Mouse (Mus musculus): ENCODE data around the gene Ccne1. TPM values are rescaled to one million over a fixed set of nuclear protein-coding genes. Genes with fewer than 3 reads are reported as not detected.

Ccne1 gene
- polyA plus RNA-seq, 1 experiment from 2014 or later, result 23.5 TPM

DNA sequence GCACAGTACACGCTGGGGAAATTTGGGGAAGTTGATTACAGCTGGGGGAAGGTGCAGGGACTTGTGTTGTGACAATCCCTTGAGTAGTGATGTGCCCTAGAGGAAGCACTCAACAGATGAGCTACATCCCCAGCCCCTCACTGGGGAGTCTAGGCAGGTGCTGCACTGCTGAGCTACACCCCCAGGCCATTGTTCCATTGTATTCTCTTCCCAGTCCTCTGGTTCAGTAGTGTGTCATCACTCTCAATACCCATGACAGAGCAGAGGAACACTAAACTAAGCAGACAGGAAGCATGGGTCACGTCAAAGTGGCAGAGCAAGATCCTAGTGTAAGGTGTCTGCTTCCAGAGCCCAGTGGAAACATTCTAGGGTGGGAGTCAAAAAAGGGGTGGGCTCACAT is 14.2 kb downstream of the Ccne1 start:
- Histone ChIP-seq H3K9me3 (replicated peaks) (no peaks in the 10 kb centered on the region), H3K9ac (no peak overlapping the region), H3K4me3 (no peak overlapping the region), H3K27me3 (no peaks in the 10 kb centered on the region), H3K4me2 (no peak overlapping the region), H3K4me1 (replicated peaks) (peaks cover under 1% of the 10 kb centered on the region; the same call in 1 of the 2 replicates), H3K27ac (no peak overlapping the region), H3K36me3 (peaks cover 10% of the 10 kb centered on the region)
- 31% methylated on average over 2 of the region's 2 CpGs for WGBS
- no peak for ATAC-seq (replicated peaks; ENCODE audit: insufficient number of reproducible peaks, insufficient read depth, low FRiP score, low read depth)

DNA sequence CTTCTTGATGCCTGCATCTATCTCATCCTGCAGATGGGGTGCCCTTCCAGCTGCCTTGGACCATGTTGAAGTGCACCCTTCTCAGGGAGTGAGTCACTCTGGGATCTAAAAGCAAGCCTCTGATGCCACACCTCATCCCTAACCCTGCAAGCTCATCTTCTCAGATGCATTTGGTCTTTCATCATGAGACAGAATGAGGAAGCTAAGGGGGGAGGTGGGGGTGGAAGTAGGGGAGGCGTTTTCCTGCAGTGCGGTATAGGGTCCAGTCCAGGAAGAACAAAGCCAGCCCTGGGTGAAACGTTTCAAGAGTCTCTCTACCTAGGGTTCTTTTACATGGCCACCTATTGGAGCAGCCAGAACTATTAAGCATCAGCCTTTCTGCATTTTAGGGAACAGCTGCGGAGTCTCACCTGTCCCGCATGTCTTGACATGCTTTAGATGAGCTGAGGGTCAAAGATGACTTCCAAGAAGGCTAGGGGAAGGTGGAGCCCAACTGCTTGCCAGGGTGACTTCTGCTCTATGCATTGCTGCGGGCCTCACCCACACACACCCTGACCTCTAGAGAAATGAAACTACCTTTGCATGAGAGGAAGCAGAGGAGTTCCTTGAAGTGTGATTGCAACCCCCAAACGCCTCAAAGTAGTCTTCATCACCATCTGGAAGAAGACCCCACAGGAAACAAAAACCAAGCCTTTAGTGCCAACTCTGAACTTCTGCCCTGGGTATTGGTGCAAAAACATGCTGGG is 17.2 kb downstream of the Ccne1 start:
- ATAC-seq (replicated peaks; ENCODE audit: insufficient number of reproducible peaks, insufficient read depth, low FRiP score, low read depth), result no peak
- WGBS, result 75% methylated on average over 7 of the region's 7 CpGs
- Histone ChIP-seq H3K4me3 (no peak overlapping the region), H3K36me3 (no peaks in the 10 kb centered on the region), H3K9ac (no peak overlapping the region), H3K4me2 (no peak overlapping the region), H3K4me1 (replicated peaks) (peaks cover 26% of the 10 kb centered on the region), H3K9me3 (replicated peaks) (no peaks in the 10 kb centered on the region), H3K27me3 (no peaks in the 10 kb centered on the region), H3K27ac (no peak overlapping the region)

DNA sequence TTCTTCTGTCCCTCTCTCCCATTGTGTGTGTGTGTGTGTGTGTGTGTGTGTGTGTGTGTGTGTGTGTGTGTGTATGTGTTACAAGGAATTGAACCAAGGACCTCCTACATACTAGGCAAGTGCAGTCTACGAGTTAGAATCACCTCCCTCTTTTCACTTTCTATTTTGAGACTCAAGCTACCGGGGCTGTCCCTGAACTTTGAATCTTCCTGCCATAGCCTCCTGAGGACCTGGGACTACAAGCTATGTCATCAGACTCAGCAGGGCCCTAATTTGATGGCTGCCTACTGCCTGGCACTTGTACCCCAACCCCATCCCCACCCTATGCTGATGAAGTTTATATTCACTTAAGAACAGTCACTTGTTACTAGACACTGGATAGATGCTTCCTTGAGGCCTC is 18.9 kb downstream of the Ccne1 start:
- WGBS, result 33% methylated on average over 2 of the region's 2 CpGs
- Histone ChIP-seq H3K27ac (no peak overlapping the region), H3K4me2 (no peak overlapping the region), H3K4me1 (replicated peaks) (peaks cover 30% of the 10 kb centered on the region), H3K4me3 (no peak overlapping the region), H3K9me3 (replicated peaks) (no peaks in the 10 kb centered on the region), H3K36me3 (no peaks in the 10 kb centered on the region), H3K9ac (no peak overlapping the region), H3K27me3 (no peaks in the 10 kb centered on the region)
- ATAC-seq (replicated peaks; ENCODE audit: insufficient number of reproducible peaks, insufficient read depth, low FRiP score, low read depth), result no peak

DNA sequence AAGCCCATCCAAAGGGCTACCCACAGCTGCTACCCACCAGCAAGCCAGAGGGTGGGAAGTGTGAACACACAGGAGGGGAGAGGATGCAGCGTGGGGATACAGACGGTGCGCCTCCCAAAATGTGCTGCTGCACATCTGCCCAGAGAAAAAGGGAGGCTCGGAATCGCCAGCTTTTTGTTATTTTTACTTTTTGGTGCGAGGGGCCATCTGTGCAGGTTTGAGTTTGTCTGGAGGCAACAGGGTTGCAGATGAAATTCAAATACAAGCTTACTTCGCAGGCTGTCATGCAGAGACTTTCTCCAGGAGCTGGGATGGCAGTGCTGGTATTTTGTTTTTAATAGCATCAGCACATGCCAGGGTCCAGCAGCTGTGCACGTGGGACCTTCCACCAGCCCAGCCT is 19.5 kb downstream of the Ccne1 start:
- Histone ChIP-seq H3K36me3 (no peaks in the 10 kb centered on the region), H3K4me2 (no peak overlapping the region), H3K27me3 (no peaks in the 10 kb centered on the region), H3K9me3 (replicated peaks) (no peaks in the 10 kb centered on the region), H3K4me3 (no peak overlapping the region), H3K9ac (no peak overlapping the region), H3K4me1 (replicated peaks) (peaks cover 30% of the 10 kb centered on the region), H3K27ac (no peak overlapping the region)
- no peak for ATAC-seq (replicated peaks; ENCODE audit: insufficient number of reproducible peaks, insufficient read depth, low FRiP score, low read depth)
- WGBS, result 81% methylated on average over 8 of the region's 8 CpGs

DNA sequence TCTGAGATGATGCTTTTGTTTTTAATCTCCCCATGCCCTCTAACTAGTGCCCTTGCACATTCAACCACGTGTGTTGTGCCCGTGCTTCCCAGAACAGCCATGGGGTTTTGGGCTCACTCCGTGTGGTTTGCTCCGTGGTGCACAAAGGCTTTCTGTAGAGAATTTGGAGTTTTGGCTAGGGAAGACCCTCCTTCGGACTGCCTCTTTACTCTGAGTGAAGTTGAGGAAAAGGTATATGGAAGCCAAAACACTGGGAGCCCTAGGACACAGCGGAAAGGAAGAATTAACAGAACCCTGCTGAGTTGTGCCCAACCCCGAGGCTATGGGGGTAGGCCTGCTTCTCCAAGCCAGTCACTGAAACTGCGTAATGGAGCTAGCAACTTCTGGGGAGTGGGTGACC is 20.9 kb downstream of the Ccne1 start:
- no peaks in the 10 kb centered on the region for H3K27me3 ChIP-seq
- H3K4me1 ChIP-seq (replicated peaks), result peaks cover 30% of the 10 kb centered on the region
- H3K9me3 ChIP-seq (replicated peaks), result no peaks in the 10 kb centered on the region
- peak overlapping the region; percentile 51; the same call in 1 of the 2 replicates for H3K9ac ChIP-seq
- ATAC-seq (replicated peaks; ENCODE audit: insufficient number of reproducible peaks, insufficient read depth, low FRiP score, low read depth), result no peak
- H3K4me3 ChIP-seq, result peak overlapping the region; percentile 56; the same call in 1 of the 2 replicates
- H3K36me3 ChIP-seq, result no peaks in the 10 kb centered on the region
- WGBS, result 50% methylated on average over 8 of the region's 8 CpGs
- 0 out of 2 replicates have a peak overlapping the region, but pooled peaks have one; percentile 3 for H3K27ac ChIP-seq
- H3K4me2 ChIP-seq, result peak overlapping the region; percentile 88; the same call in 1 of the 2 replicates

DNA sequence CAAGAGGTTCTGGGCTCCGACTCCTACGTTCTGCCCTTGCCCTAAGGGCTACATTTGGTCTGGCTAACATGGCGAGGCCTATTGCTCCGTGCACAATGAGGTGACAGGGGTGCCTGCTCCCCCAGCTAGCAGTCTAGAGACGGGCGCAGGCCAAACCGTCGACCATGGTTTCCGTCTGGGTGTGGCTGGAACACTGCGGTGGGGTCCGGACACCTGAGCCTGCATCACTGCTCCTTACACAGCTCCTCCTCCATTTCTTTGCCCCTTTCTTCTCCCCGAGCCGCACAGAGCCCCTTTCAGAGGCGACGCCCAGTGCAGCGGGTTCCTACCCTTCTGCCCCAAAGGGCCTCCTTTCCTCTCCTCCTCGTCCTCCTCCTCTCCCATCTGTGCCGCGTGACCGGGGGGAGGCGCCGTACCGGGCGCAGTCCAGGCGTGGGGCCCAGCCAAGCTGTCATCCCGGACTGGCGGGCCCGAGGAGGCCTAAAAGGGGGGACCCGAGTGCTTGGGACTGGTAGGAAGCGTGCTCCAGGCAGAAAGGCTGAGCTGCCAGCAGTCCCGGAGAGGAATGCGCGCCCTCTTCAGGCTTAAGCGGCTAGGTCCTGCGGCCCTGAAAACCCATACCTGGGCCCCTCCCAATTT is 21.6 kb downstream of the Ccne1 start:
- peak; percentile 19 for ATAC-seq (replicated peaks; ENCODE audit: insufficient number of reproducible peaks, insufficient read depth, low FRiP score, low read depth)
- Histone ChIP-seq H3K36me3 (no peaks in the 10 kb centered on the region), H3K27me3 (no peaks in the 10 kb centered on the region), H3K27ac (peak overlapping the region; percentile 35), H3K9ac (peak overlapping the region; percentile 51), H3K4me3 (peak overlapping the region; percentile 56), H3K4me2 (peak overlapping the region; percentile 88), H3K4me1 (replicated peaks) (peaks cover 30% of the 10 kb centered on the region), H3K9me3 (replicated peaks) (no peaks in the 10 kb centered on the region)
- WGBS, result under 1% methylated on average over 35 of the region's 35 CpGs

DNA sequence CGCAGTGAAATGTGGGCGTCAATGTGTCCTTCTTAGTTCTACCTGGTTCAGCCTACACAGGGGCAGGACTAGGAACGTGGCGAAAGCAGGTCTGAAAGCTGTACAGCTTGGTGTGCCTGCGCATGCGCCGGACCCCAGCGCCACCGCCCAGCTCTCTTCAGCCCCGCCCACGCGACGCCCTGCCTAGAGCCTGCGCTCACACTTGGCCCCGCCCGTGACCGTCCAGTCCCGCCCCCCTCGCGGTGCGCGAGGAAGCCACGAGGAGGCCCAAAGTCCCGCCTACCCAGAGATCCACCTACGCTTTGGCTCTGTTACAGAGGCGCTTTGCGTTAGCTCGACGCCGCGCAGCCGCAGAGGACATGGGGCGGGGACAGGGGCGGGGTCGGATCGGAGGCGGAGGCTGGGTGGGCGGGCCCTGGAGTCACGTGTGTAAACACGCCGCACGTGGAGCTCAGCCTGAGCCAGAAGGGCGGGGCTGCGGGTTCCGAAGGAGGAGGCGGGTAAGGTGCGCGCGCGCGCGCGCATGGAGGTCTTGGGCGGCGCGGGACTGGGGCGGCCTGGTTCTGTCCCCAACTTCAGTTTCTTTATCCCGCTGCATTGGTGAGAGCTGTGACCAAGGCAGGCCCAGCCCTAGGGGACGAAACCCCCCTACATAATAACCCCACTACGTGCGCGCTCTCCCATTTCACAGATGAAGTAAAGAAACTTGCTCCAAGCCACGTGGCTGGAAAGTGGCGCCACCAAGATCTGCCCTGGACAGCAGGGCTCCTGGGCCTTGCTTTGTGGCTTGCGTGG is 22.4 kb downstream of the Ccne1 start:
- Histone ChIP-seq H3K9me3 (replicated peaks) (no peaks in the 10 kb centered on the region), H3K4me1 (replicated peaks) (peaks cover 30% of the 10 kb centered on the region), H3K4me2 (peak overlapping the region; percentile 88), H3K4me3 (peak overlapping the region; percentile 56), H3K36me3 (no peaks in the 10 kb centered on the region), H3K27ac (peak overlapping the region; percentile 39), H3K9ac (peak overlapping the region; percentile 53), H3K27me3 (no peaks in the 10 kb centered on the region)
- WGBS, result under 1% methylated on average over 56 of the region's 65 CpGs
- peak; percentile 97 for ATAC-seq (replicated peaks; ENCODE audit: insufficient number of reproducible peaks, insufficient read depth, low FRiP score, low read depth)

DNA sequence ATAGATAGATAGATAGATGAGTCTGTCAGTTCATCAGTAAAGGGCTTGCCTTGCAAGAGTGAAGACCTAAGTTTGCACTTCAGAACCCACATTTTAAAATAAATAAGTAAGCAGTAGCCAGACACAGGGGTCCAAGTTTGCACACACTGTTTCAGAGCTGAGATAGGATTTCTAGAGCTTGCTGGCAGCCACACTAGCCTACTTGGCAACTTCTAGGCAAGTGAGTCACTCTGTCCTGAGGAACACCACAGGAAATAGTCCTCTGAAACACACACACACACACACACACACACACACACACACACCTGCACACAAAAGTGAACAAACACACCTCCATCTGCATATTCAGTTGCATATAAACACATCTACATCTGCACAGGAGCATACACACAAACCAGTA is 24.4 kb downstream of the Ccne1 start:
- no peak overlapping the region for H3K27ac ChIP-seq
- H3K27me3 ChIP-seq, result no peaks in the 10 kb centered on the region
- H3K4me3 ChIP-seq, result no peak overlapping the region
- H3K36me3 ChIP-seq, result no peaks in the 10 kb centered on the region
- H3K4me1 ChIP-seq (replicated peaks), result peaks cover 28% of the 10 kb centered on the region
- ATAC-seq (replicated peaks; ENCODE audit: insufficient number of reproducible peaks, insufficient read depth, low FRiP score, low read depth), result no peak
- no peak overlapping the region for H3K4me2 ChIP-seq
- H3K9ac ChIP-seq, result no peak overlapping the region
- no peaks in the 10 kb centered on the region for H3K9me3 ChIP-seq (replicated peaks)

DNA sequence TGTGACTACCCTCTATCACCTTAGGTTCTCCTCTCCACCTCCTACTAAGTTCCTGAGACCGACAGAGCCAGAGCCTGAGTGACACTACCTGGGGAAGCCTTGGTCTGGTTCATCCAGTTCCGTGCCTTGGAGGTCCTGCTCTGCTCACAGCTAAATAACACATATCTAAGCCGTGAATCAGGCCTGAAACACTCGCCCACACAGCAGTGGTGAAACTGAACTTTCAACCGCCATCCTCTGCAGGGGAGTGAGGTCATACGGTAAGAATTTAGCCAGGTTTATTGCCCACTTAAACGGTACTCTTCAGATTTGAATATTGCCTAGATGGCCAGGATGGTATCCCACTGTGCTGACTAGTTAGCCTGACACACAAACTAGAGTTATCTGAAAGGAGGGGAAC is 30.1 kb downstream of the Ccne1 start:
- Histone ChIP-seq H3K4me2 (no peak overlapping the region), H3K27me3 (peaks cover 6% of the 10 kb centered on the region; the same call in 1 of the 2 replicates), H3K9ac (no peak overlapping the region), H3K4me3 (no peak overlapping the region), H3K36me3 (no peaks in the 10 kb centered on the region), H3K9me3 (replicated peaks) (no peaks in the 10 kb centered on the region), H3K27ac (no peak overlapping the region), H3K4me1 (replicated peaks) (peaks cover 7% of the 10 kb centered on the region; the same call in 1 of the 2 replicates)
- no peak for ATAC-seq (replicated peaks; ENCODE audit: insufficient number of reproducible peaks, insufficient read depth, low FRiP score, low read depth)
- WGBS, result 49% methylated on average over 7 of the region's 7 CpGs

DNA sequence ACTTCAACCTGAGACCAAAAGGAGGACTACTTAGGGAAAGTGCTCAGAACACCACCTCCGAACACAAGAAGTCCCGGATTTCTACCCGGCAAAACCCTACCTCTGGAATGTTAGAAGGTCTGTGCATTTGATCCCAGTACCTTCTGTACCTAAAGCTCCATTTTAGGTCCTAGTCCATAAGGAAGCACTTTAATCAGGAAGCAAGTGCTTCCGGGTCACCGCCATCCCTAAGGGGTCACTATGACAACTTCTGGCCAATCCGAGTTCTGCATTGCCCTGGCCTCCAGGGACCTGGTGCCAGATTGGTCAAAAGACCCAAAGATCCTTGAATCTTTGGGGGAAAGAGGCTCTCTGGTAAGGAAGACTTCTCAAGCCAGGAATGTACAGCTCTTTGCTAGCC is 31.8 kb downstream of the Ccne1 start:
- no peaks in the 10 kb centered on the region for H3K36me3 ChIP-seq
- H3K27me3 ChIP-seq, result peaks cover 6% of the 10 kb centered on the region; the same call in 1 of the 2 replicates
- H3K4me3 ChIP-seq, result no peak overlapping the region
- H3K9me3 ChIP-seq (replicated peaks), result no peaks in the 10 kb centered on the region
- no peak overlapping the region for H3K27ac ChIP-seq
- H3K4me1 ChIP-seq (replicated peaks), result peaks cover 7% of the 10 kb centered on the region; the same call in 1 of the 2 replicates
- no peak overlapping the region for H3K9ac ChIP-seq
- H3K4me2 ChIP-seq, result no peak overlapping the region
- 65% methylated on average over 6 of the region's 6 CpGs for WGBS
- ATAC-seq (replicated peaks; ENCODE audit: insufficient number of reproducible peaks, insufficient read depth, low FRiP score, low read depth), result no peak

DNA sequence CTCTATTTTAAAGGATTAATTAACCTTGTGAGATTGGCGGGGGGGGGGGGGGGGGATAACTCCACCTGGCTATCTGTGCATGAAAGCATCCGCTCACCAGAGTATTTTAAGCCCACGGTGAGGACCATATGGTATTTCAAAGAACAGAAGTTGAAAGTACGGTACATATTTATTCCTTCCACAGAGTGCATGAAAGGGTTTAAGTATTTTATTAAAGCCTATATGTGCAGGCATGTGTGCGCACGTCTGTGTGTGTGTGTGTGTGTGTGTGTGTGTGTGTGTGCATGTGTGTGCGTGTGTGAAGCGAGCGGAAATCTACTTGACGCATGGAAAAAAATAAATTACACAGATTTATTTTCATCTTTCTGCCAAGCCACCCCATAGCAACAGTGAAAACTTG is 32.4 kb downstream of the Ccne1 start:
- Histone ChIP-seq H3K9me3 (replicated peaks) (no peaks in the 10 kb centered on the region), H3K9ac (no peak overlapping the region), H3K4me3 (peak overlapping the region; percentile 19; the same call in 1 of the 2 replicates), H3K27ac (no peak overlapping the region), H3K4me2 (peak overlapping the region; percentile 45), H3K4me1 (replicated peaks) (peaks cover 7% of the 10 kb centered on the region; the same call in 1 of the 2 replicates), H3K27me3 (peaks cover 6% of the 10 kb centered on the region; the same call in 1 of the 2 replicates), H3K36me3 (no peaks in the 10 kb centered on the region)
- 48% methylated on average over 10 of the region's 10 CpGs for WGBS
- ATAC-seq (replicated peaks; ENCODE audit: insufficient number of reproducible peaks, insufficient read depth, low FRiP score, low read depth), result no peak

All from heart, embryonic 15.5 days (tissue).